Mouse (Mus musculus): Measurements from ENCODE around the gene Mrpl46. TPM values are rescaled to one million over a fixed set of nuclear protein-coding genes. Genes with fewer than 3 reads are reported as not detected.

The Mrpl46 gene
- 11.3 and 12.7 TPM in 2 replicates for total RNA-seq (2023)

GRCm38 (mm10) chr7:78782639-78783581 lies at the start of gene Mrpl46, which contains the start of gene Mrps11:
TSS of gene Mrpl46 (minus strand) at chr7:78783531.
TSS of gene Mrps11 (plus strand) at chr7:78783119.

GRCm38 (mm10) chr7:78737614-78738210 lies 45.6 kb downstream of the Mrpl46 start, which contains the start of gene Ntrk3:
TSS of gene Ntrk3 (minus strand) at chr7:78738012.

Other genes starting within 250 kb of the Mrpl46 start
- gene Ntrk3, start 45.5 kb downstream of the Mrpl46 start, total RNA-seq (2023), result 0.11 TPM in 1 of 2 replicates, not detected in the other
- 14.7 and 19.3 TPM in 2 replicates for gene Mrps11, start 412 bp downstream of the Mrpl46 start, total RNA-seq (2023)
- gene Det1, start 63.7 kb upstream of the Mrpl46 start, total RNA-seq (2023), result 3.6 and 3.7 TPM in 2 replicates
- gene Aen, start 112.3 kb upstream of the Mrpl46 start, total RNA-seq (2023), result 5.3 and 7.4 TPM in 2 replicates
- gene Isg20, start 129.9 kb upstream of the Mrpl46 start, total RNA-seq (2023), result 35.0 and 43.3 TPM in 2 replicates